Mouse (Mus musculus): Measurements from ENCODE around the gene Thap12. TPM values are rescaled to one million over a fixed set of nuclear protein-coding genes. Genes with fewer than 3 reads are reported as not detected.

The Thap12 gene
- total and polyA plus RNA-seq, 3 experiments: 47.7 to 140 (median 52.7) TPM

DNA sequence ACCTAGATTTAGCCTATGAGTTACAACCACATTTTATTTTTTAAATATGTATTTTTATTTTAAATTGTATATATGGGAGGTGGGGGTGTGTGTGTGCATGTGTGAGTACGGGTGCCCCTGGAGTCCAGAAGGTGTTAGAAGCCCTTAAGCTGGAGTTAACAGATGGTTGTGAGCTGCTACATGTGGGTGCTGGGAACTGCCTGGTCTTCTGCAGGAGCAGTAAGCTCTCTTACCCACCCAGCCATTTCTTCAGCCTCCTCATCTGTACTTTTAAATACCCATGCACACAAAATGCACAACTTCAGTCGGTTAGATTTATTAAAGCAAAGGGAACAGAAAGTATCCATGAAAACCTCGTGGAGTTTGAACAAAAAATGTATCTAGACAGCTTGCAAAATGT, 16.9 kb downstream of the Thap12 start:
- TF ChIP-seq BHLHE40 (IDR thresholded peaks at IDR 0.05; ENCODE audit: borderline replicate concordance, low read depth, low read length) (no peak), TCF12 (IDR thresholded peaks at IDR 0.05; ENCODE audit: low read depth, low read length) (no peak), MAZ (IDR thresholded peaks at IDR 0.05; ENCODE audit: low read depth, low read length) (no peak), MAFK (IDR thresholded peaks at IDR 0.05; ENCODE audit: borderline replicate concordance, low read depth, low read length) (no peak), UBTF (IDR thresholded peaks at IDR 0.05; ENCODE audit: borderline replicate concordance, insufficient read depth, low read depth, low read length) (no peak), MXI1 (IDR thresholded peaks at IDR 0.05; ENCODE audit: low read depth, low read length) (no peak), KAT2A (conservative IDR thresholded peaks at IDR 0.05; ENCODE audit: low read depth, low read length) (no peak), TBP (IDR thresholded peaks at IDR 0.05; ENCODE audit: low read depth, low read length) (no peak), CHD1 (IDR thresholded peaks at IDR 0.05; ENCODE audit: low read depth, low read length) (no peak), TAL1 (IDR thresholded peaks at IDR 0.05; ENCODE audit: low read length) (no peak), MYB (IDR thresholded peaks at IDR 0.05; ENCODE audit: low read depth, low read length) (no peak), ELF1 (IDR thresholded peaks at IDR 0.05; ENCODE audit: low read depth, low read length) (no peak), SIN3A (IDR thresholded peaks at IDR 0.05; ENCODE audit: low read length) (no peak), SMC3 (IDR thresholded peaks at IDR 0.05; ENCODE audit: low read depth, low read length) (no peak)

DNA sequence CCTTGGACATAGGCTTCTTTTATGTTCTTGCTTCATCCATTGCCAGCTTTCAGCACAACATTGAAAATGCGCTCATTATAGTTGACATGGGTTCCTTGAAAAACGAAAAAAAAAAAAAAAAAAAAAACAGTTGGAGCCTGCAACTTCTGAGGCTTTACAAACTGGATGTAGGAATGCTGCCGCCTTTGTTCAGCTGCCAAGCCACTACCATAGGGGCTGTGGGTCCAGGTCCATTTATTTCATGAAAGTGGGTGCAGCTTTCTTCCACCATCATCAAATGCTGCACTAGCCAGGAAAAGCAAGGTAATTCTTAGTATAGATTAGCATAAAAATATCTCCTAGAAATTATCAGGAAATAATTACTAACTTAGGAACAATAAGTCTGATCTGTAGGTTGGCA, 17.8 kb downstream of the Thap12 start:
- H3K9me3 ChIP-seq (replicated peaks; ENCODE audit: insufficient read depth, low read length): no peaks in the 10 kb centered on the region
- H3K9ac ChIP-seq (ENCODE audit: control insufficient read depth, low read depth, low read length, poor library complexity, severe bottlenecking): no peak overlapping the region
- H3K27me3 ChIP-seq (ENCODE audit: control insufficient read depth in 1 of 2, insufficient read depth in 2 of 2, low read length in 2 of 2): no peaks in the 10 kb centered on the region; a peak in 1 of 4 replicates
- H3K36me3 ChIP-seq (ENCODE audit: control insufficient read depth in 1 of 2, insufficient read depth in 2 of 2, low read length in 2 of 2): peaks cover 9 to 13% of the 10 kb centered on the region in 2 experiments
- H3K79me2 ChIP-seq (ENCODE audit: control insufficient read depth, insufficient read depth, low read length, poor library complexity): no peaks in the 10 kb centered on the region
- no peak overlapping the region for H3K4me3 ChIP-seq (ENCODE audit: control insufficient read depth in 1 of 2, insufficient read depth in 1 of 2, low read depth in 2 of 2, low read length in 2 of 2)
- TF ChIP-seq ELF1 (IDR thresholded peaks at IDR 0.05; ENCODE audit: low read depth, low read length) (no peak), BHLHE40 (IDR thresholded peaks at IDR 0.05; ENCODE audit: borderline replicate concordance, low read depth, low read length) (no peak), GATA1 (IDR thresholded peaks at IDR 0.05; ENCODE audit: low read depth, low read length) (no peak), ETS1 (IDR thresholded peaks at IDR 0.05; ENCODE audit: low read depth, low read length) (no peak), MAX (IDR thresholded peaks at IDR 0.05; ENCODE audit: low read length) (no peak), SMC3 (IDR thresholded peaks at IDR 0.05; ENCODE audit: low read depth, low read length) (no peak), NELFE (IDR thresholded peaks at IDR 0.05; ENCODE audit: low read depth, low read length) (no peak), RAD21 (IDR thresholded peaks at IDR 0.05; ENCODE audit: low read depth, low read length) (no peak), USF1 (IDR thresholded peaks at IDR 0.05; ENCODE audit: low read depth, low read length) (no peak), MEF2A (IDR thresholded peaks at IDR 0.05; ENCODE audit: extremely low read depth, insufficient replicate concordance, low read depth, low read length, poor library complexity, severe bottlenecking) (no peak), MAFK (IDR thresholded peaks at IDR 0.05; ENCODE audit: borderline replicate concordance, low read depth, low read length) (no peak)
- H3K27ac ChIP-seq (ENCODE audit: control insufficient read depth, low read depth, low read length): no peak overlapping the region
- no peak for DNase-seq (ENCODE audit: low read depth, low spot score)
- peaks cover 5 to 8% of the 10 kb centered on the region in 2 experiments for H3K4me1 ChIP-seq (ENCODE audit: control insufficient read depth in 1 of 2, insufficient read depth in 2 of 2, low read length in 2 of 2)

More for the DNA sequence above, 16.9 kb downstream of the Thap12 start:
- Histone ChIP-seq H3K9ac (ENCODE audit: control insufficient read depth, low read depth, low read length, poor library complexity, severe bottlenecking) (no peak overlapping the region), H3K36me3 (ENCODE audit: control insufficient read depth in 1 of 2, insufficient read depth in 2 of 2, low read length in 2 of 2) (peaks cover 9 to 18% of the 10 kb centered on the region in 2 experiments), H3K4me1 (ENCODE audit: control insufficient read depth in 1 of 2, insufficient read depth in 2 of 2, low read length in 2 of 2) (peaks cover 5 to 8% of the 10 kb centered on the region in 2 experiments), H3K27ac (ENCODE audit: control insufficient read depth, low read depth, low read length) (no peak overlapping the region), H3K4me3 (ENCODE audit: control insufficient read depth in 1 of 2, insufficient read depth in 1 of 2, low read depth in 2 of 2, low read length in 2 of 2) (no peak overlapping the region), H3K9me3 (replicated peaks; ENCODE audit: insufficient read depth, low read length) (no peaks in the 10 kb centered on the region), H3K79me2 (ENCODE audit: control insufficient read depth, insufficient read depth, low read length, poor library complexity) (no peaks in the 10 kb centered on the region), H3K27me3 (ENCODE audit: control insufficient read depth in 1 of 2, insufficient read depth in 2 of 2, low read length in 2 of 2) (no peaks in the 10 kb centered on the region)
- DNase-seq (ENCODE audit: low read depth, low spot score): no peak
